Mouse (Mus musculus) forebrain, embryonic 10.5 days (tissue): ENCODE data around the gene Dnmbp. TPM values are rescaled to one million over a fixed set of nuclear protein-coding genes. Genes with fewer than 3 reads are reported as not detected.

ENCODE experiments used
- DNase-seq: peaks from one replicate; pipeline ENCODE4 v3.0.0-alpha.2; 2017; ENCODE audit warnings: low spot score; ENCODE audit errors: extremely low spot score
- H3K27ac ChIP-seq: fragments of 300-500 bp; sonication (generic); 2 replicates; pipeline ENCODE4 v1.5.1; 2016; ENCODE audit warnings: mild to moderate bottlenecking
- H3K27me3 ChIP-seq: fragments of 300-500 bp; sonication (generic); 2 replicates; pipeline ENCODE4 v1.6.1; 2016; ENCODE audit warnings: mild to moderate bottlenecking; ENCODE audit not compliant: poor library complexity, severe bottlenecking
- H3K36me3 ChIP-seq: fragments of 300-500 bp; sonication (generic); replicated peaks from 2 replicates; pipeline ENCODE4 v1.6.1; 2016; ENCODE audit warnings: mild to moderate bottlenecking, moderate library complexity
- H3K4me1 ChIP-seq: fragments of 300-500 bp; sonication (generic); 2 replicates; pipeline ENCODE4 v1.6.1; 2016
- H3K4me3 ChIP-seq: fragments of 300-500 bp; sonication (generic); 2 replicates; pipeline ENCODE4 v1.5.1; 2016; ENCODE audit warnings: mild to moderate bottlenecking, moderate library complexity
- H3K9me3 ChIP-seq: fragments of 300-500 bp; sonication (generic); 2 replicates; pipeline ENCODE4 v1.6.1; 2016; ENCODE audit warnings: mild to moderate bottlenecking, moderate library complexity
- WGBS: fragments of 180-500 bp; shearing (Covaris S2); methylation state at CpG from one replicate; pipeline ENCODE4 v1.1.7; 2016; 5-methylcytosine and 5-hydroxymethylcytosine counted together
- polyA plus RNA-seq: library from polyadenylated mRNA; unstranded; fragments of >200 nt; fragmentation: Nextera tagmentation; extraction: Ambion mirVana; gene quantifications from 2 replicates; pipeline ENCODE4 v1.2.1, GENCODE M21; 2016

Gene Dnmbp
- polyA plus RNA-seq, 1 experiment from 2014 or later, result 18.4 TPM

- Histone ChIP-seq H3K27ac (no peak overlapping the region), H3K4me3 (no peak overlapping the region), H3K36me3 (peaks cover 5% of the 10 kb centered on the region; the same call in 1 of the 2 replicates), H3K27me3 (no peaks in the 10 kb centered on the region), H3K9me3 (peaks cover 4% of the 10 kb centered on the region), H3K4me1 (peaks cover 72% of the 10 kb centered on the region)
- DNase-seq, result no peak
- WGBS, result 12% methylated on average over 3 of the region's 3 CpGs
These were observed 59.6 kb downstream of the Dnmbp start for GRCm38 (mm10) chr19:43880420-43880819.

GRCm38 (mm10) chr19:43879401-43880212 lies 60.4 kb downstream of the Dnmbp start:
- H3K9me3 ChIP-seq, result peaks cover 4% of the 10 kb centered on the region
- H3K4me1 ChIP-seq, result peaks cover 69% of the 10 kb centered on the region
- DNase-seq, result peak; percentile 89
- peak overlapping the region; percentile 96 for H3K27ac ChIP-seq
- WGBS, result 2% methylated on average over 41 of the region's 41 CpGs
- H3K27me3 ChIP-seq, result no peaks in the 10 kb centered on the region
- peak overlapping the region; percentile 71 for H3K4me3 ChIP-seq
- H3K36me3 ChIP-seq, result peaks cover 13% of the 10 kb centered on the region

GRCm38 (mm10) chr19:43878111-43879092 lies 61.6 kb downstream of the Dnmbp start:
- Histone ChIP-seq H3K9me3 (peaks cover 4% of the 10 kb centered on the region), H3K4me1 (peaks cover 63% of the 10 kb centered on the region), H3K36me3 (peaks cover 25% of the 10 kb centered on the region), H3K27ac (peak overlapping the region; percentile 96), H3K27me3 (no peaks in the 10 kb centered on the region), H3K4me3 (peak overlapping the region; percentile 71)
- peak; percentile 28 for DNase-seq
- 9% methylated on average over 17 of the region's 17 CpGs for WGBS

- no peaks in the 10 kb centered on the region for H3K27me3 ChIP-seq
- no peak overlapping the region for H3K27ac ChIP-seq
- no peak for DNase-seq
- H3K36me3 ChIP-seq, result peaks cover 36% of the 10 kb centered on the region
- H3K4me1 ChIP-seq, result peaks cover 53% of the 10 kb centered on the region
- H3K4me3 ChIP-seq, result peak overlapping the region; percentile 71; the same call in 1 of the 2 replicates
- WGBS, result 88% methylated on average over 8 of the region's 8 CpGs
- H3K9me3 ChIP-seq, result peaks cover 4% of the 10 kb centered on the region
These were observed 62.6 kb downstream of the Dnmbp start for GRCm38 (mm10) chr19:43877364-43877763.

- Histone ChIP-seq H3K27me3 (no peaks in the 10 kb centered on the region), H3K36me3 (peaks cover 47% of the 10 kb centered on the region), H3K4me1 (peaks cover 52% of the 10 kb centered on the region), H3K27ac (peak overlapping the region; percentile 65; the same call in 1 of the 2 replicates), H3K4me3 (peak overlapping the region; percentile 10; the same call in 1 of the 2 replicates), H3K9me3 (no peaks in the 10 kb centered on the region)
- WGBS, result 19% methylated on average over 2 of the region's 2 CpGs
- DNase-seq, result no peak
These were observed 64.0 kb downstream of the Dnmbp start for GRCm38 (mm10) chr19:43875996-43876395.

GRCm38 (mm10) chr19:43874351-43874750 lies 65.6 kb downstream of the Dnmbp start:
- 91% methylated on average over 11 of the region's 11 CpGs for WGBS
- DNase-seq, result no peak
- H3K36me3 ChIP-seq, result peaks cover 64% of the 10 kb centered on the region
- H3K27me3 ChIP-seq, result no peaks in the 10 kb centered on the region
- H3K4me1 ChIP-seq, result peaks cover 38% of the 10 kb centered on the region
- no peak overlapping the region for H3K27ac ChIP-seq
- no peaks in the 10 kb centered on the region for H3K9me3 ChIP-seq
- no peak overlapping the region for H3K4me3 ChIP-seq

GRCm38 (mm10) chr19:43870418-43870817 lies 69.6 kb downstream of the Dnmbp start:
- H3K36me3 ChIP-seq, result peaks cover 100% of the 10 kb centered on the region
- H3K4me3 ChIP-seq, result no peak overlapping the region
- no peak overlapping the region for H3K27ac ChIP-seq
- no peaks in the 10 kb centered on the region for H3K9me3 ChIP-seq
- peaks cover 3% of the 10 kb centered on the region for H3K4me1 ChIP-seq
- H3K27me3 ChIP-seq, result no peaks in the 10 kb centered on the region
- no peak for DNase-seq
- 90% methylated on average over 4 of the region's 4 CpGs for WGBS

- no peak overlapping the region for H3K27ac ChIP-seq
- H3K4me3 ChIP-seq, result no peak overlapping the region
- no peaks in the 10 kb centered on the region for H3K27me3 ChIP-seq
- peaks cover 96% of the 10 kb centered on the region for H3K36me3 ChIP-seq
- peaks cover 9% of the 10 kb centered on the region for H3K9me3 ChIP-seq
- no peak for DNase-seq
- H3K4me1 ChIP-seq, result no peaks in the 10 kb centered on the region
- WGBS, result 84% methylated on average over 6 of the region's 6 CpGs
These were observed 82.6 kb downstream of the Dnmbp start for GRCm38 (mm10) chr19:43857347-43857746.

GRCm38 (mm10) chr19:43852837-43853545 lies 87.0 kb downstream of the Dnmbp start:
- Histone ChIP-seq H3K27ac (no peak overlapping the region), H3K4me1 (no peaks in the 10 kb centered on the region), H3K9me3 (no peaks in the 10 kb centered on the region), H3K27me3 (no peaks in the 10 kb centered on the region), H3K4me3 (no peak overlapping the region), H3K36me3 (peaks cover 96% of the 10 kb centered on the region)
- WGBS, result 83% methylated on average over 7 of the region's 7 CpGs
- no peak for DNase-seq

GRCm38 (mm10) chr19:43851996-43852630 lies 87.9 kb downstream of the Dnmbp start:
- 88% methylated on average over 21 of the region's 21 CpGs for WGBS
- H3K4me3 ChIP-seq, result no peak overlapping the region
- H3K36me3 ChIP-seq, result peaks cover 98% of the 10 kb centered on the region
- no peaks in the 10 kb centered on the region for H3K27me3 ChIP-seq
- no peaks in the 10 kb centered on the region for H3K4me1 ChIP-seq
- no peaks in the 10 kb centered on the region for H3K9me3 ChIP-seq
- DNase-seq, result no peak
- no peak overlapping the region for H3K27ac ChIP-seq

- Histone ChIP-seq H3K27me3 (no peaks in the 10 kb centered on the region), H3K27ac (no peak overlapping the region), H3K9me3 (no peaks in the 10 kb centered on the region), H3K36me3 (peaks cover 98% of the 10 kb centered on the region), H3K4me3 (no peak overlapping the region), H3K4me1 (peaks cover 8% of the 10 kb centered on the region)
- 93% methylated on average over 11 of the region's 11 CpGs for WGBS
- DNase-seq, result no peak
These were observed 90.0 kb downstream of the Dnmbp start for GRCm38 (mm10) chr19:43850026-43850425.

GRCm38 (mm10) chr19:43847966-43848365 lies 92.0 kb downstream of the Dnmbp start:
- peaks cover 8% of the 10 kb centered on the region for H3K4me1 ChIP-seq
- DNase-seq, result no peak
- H3K9me3 ChIP-seq, result no peaks in the 10 kb centered on the region
- H3K4me3 ChIP-seq, result no peak overlapping the region
- peaks cover 90% of the 10 kb centered on the region for H3K36me3 ChIP-seq
- no peaks in the 10 kb centered on the region for H3K27me3 ChIP-seq
- WGBS, result 96% methylated on average over 15 of the region's 15 CpGs
- no peak overlapping the region for H3K27ac ChIP-seq
